Mouse (Mus musculus): ENCODE measurements around the gene Fam234b. TPM values are rescaled to one million over a fixed set of nuclear protein-coding genes. Genes with fewer than 3 reads are reported as not detected.

Gene Fam234b
- polyA plus RNA-seq, 1 experiment = 162 TPM

GRCm38 (mm10) chr6:135219916-135220315 lies 22.1 kb downstream of the Fam234b start:
- DNase-seq (ENCODE audit: extremely low spot score in 1 of 2, low spot score in 1 of 2) = no peak

- DNase-seq (ENCODE audit: extremely low spot score in 1 of 2, low spot score in 1 of 2) = peak in 1 of 2 experiments; percentile 48
Measured at GRCm38 (mm10) chr6:135223786-135224416, 26.1 kb downstream of the Fam234b start.

GRCm38 (mm10) chr6:135228465-135228941 lies 30.7 kb downstream of the Fam234b start:
- DNase-seq (ENCODE audit: extremely low spot score in 1 of 2, low spot score in 1 of 2) = peak in 1 of 2 experiments; percentile 32

- DNase-seq (ENCODE audit: extremely low spot score in 1 of 2, low spot score in 1 of 2) = no peak
Measured at GRCm38 (mm10) chr6:135230586-135230985, 32.8 kb downstream of the Fam234b start.

- peak; percentile 55 to 73 for DNase-seq (ENCODE audit: extremely low spot score in 1 of 2, low spot score in 1 of 2)
Measured at GRCm38 (mm10) chr6:135232443-135233182, 34.8 kb downstream of the Fam234b start.

- no peak for DNase-seq (ENCODE audit: extremely low spot score in 1 of 2, low spot score in 1 of 2)
Measured at GRCm38 (mm10) chr6:135235742-135236141, 38.0 kb downstream of the Fam234b start.

GRCm38 (mm10) chr6:135236576-135236975 lies 38.8 kb downstream of the Fam234b start:
- no peak for DNase-seq (ENCODE audit: extremely low spot score in 1 of 2, low spot score in 1 of 2)

GRCm38 (mm10) chr6:135237326-135237725 lies 39.5 kb downstream of the Fam234b start:
- no peak for DNase-seq (ENCODE audit: extremely low spot score in 1 of 2, low spot score in 1 of 2)

- DNase-seq (ENCODE audit: extremely low spot score in 1 of 2, low spot score in 1 of 2) = no peak
Measured at GRCm38 (mm10) chr6:135238211-135238610, 40.4 kb downstream of the Fam234b start.

GRCm38 (mm10) chr6:135240361-135240760 lies 42.6 kb downstream of the Fam234b start:
- DNase-seq (ENCODE audit: extremely low spot score in 1 of 2, low spot score in 1 of 2) = no peak

- DNase-seq (ENCODE audit: extremely low spot score in 1 of 2, low spot score in 1 of 2) = no peak
Measured at GRCm38 (mm10) chr6:135245586-135245985, 47.8 kb downstream of the Fam234b start.

- no peak for DNase-seq (ENCODE audit: extremely low spot score in 1 of 2, low spot score in 1 of 2)
Measured at GRCm38 (mm10) chr6:135247861-135248260, 50.1 kb downstream of the Fam234b start.

- DNase-seq (ENCODE audit: extremely low spot score in 1 of 2, low spot score in 1 of 2) = peak in 1 of 2 experiments; percentile 85
Measured at GRCm38 (mm10) chr6:135249846-135250531, 52.2 kb downstream of the Fam234b start.

- no peak for DNase-seq (ENCODE audit: extremely low spot score in 1 of 2, low spot score in 1 of 2)
Measured at GRCm38 (mm10) chr6:135250926-135251699, 53.3 kb downstream of the Fam234b start.

GRCm38 (mm10) chr6:135251849-135252727 lies 54.3 kb downstream of the Fam234b start:
- no peak for DNase-seq (ENCODE audit: extremely low spot score in 1 of 2, low spot score in 1 of 2)

GRCm38 (mm10) chr6:135252728-135253077 lies 54.9 kb downstream of the Fam234b start:
- peak; percentile 44 to 87 for DNase-seq (ENCODE audit: extremely low spot score in 1 of 2, low spot score in 1 of 2)

GRCm38 (mm10) chr6:135254153-135254552 lies 56.4 kb downstream of the Fam234b start, which contains the start of gene Gsg1:
Gsg1 (minus strand) TSS chr6:135254351.
- DNase-seq (ENCODE audit: extremely low spot score in 1 of 2, low spot score in 1 of 2) = no peak

GRCm38 (mm10) chr6:135260435-135260834 lies 62.7 kb downstream of the Fam234b start:
- DNase-seq (ENCODE audit: extremely low spot score in 1 of 2, low spot score in 1 of 2) = no peak

GRCm38 (mm10) chr6:135261124-135261523 lies 63.3 kb downstream of the Fam234b start:
- DNase-seq (ENCODE audit: extremely low spot score in 1 of 2, low spot score in 1 of 2) = no peak

- DNase-seq (ENCODE audit: extremely low spot score in 1 of 2, low spot score in 1 of 2) = no peak
Measured at GRCm38 (mm10) chr6:135262565-135262964, 64.8 kb downstream of the Fam234b start.
